Mouse (Mus musculus): ENCODE data around the gene Rap1a. TPM values are rescaled to one million over a fixed set of nuclear protein-coding genes. Genes with fewer than 3 reads are reported as not detected.

Rap1a gene
- polyA plus RNA-seq, 1 experiment: 66.2 TPM

GRCm38 (mm10) chr3:105800156-105800674, 921 bp downstream of the Rap1a start:
- no peak for DNase-seq
- no peaks in the 10 kb centered on the region for H3K27me3 ChIP-seq (ENCODE audit: control insufficient read depth, insufficient read depth, low read length)
- H3K27ac ChIP-seq (ENCODE audit: insufficient read depth, low read length): peak overlapping the region; percentile 20; the same call in 1 of the 2 replicates
- peaks cover 4% of the 10 kb centered on the region for H3K4me1 ChIP-seq (ENCODE audit: control insufficient read depth, insufficient read depth, low read length)
- 1% methylated on average over 12 of the region's 12 CpGs for WGBS
- TF ChIP-seq POLR2A (IDR thresholded peaks at IDR 0.05; ENCODE audit: borderline replicate concordance, insufficient read depth, low read length) (no peak), CTCF (IDR thresholded peaks at IDR 0.05; ENCODE audit: borderline replicate concordance, insufficient read depth, low read depth, low read length) (no peak)
- peak overlapping the region; percentile 87 for H3K4me3 ChIP-seq (replicated peaks; ENCODE audit: insufficient read depth, low read depth, low read length)

GRCm38 (mm10) chr3:105799375-105799774, 1.8 kb downstream of the Rap1a start:
- Histone ChIP-seq H3K4me3 (replicated peaks; ENCODE audit: insufficient read depth, low read depth, low read length) (no peak overlapping the region), H3K27me3 (ENCODE audit: control insufficient read depth, insufficient read depth, low read length) (no peaks in the 10 kb centered on the region), H3K4me1 (ENCODE audit: control insufficient read depth, insufficient read depth, low read length) (peaks cover 4% of the 10 kb centered on the region), H3K27ac (ENCODE audit: insufficient read depth, low read length) (no peak overlapping the region)
- TF ChIP-seq POLR2A (IDR thresholded peaks at IDR 0.05; ENCODE audit: borderline replicate concordance, insufficient read depth, low read length) (no peak), CTCF (IDR thresholded peaks at IDR 0.05; ENCODE audit: borderline replicate concordance, insufficient read depth, low read depth, low read length) (no peak)
- DNase-seq: no peak
- WGBS: 57% methylated on average over 4 of the region's 4 CpGs

- Histone ChIP-seq H3K4me1 (ENCODE audit: control insufficient read depth, insufficient read depth, low read length) (peaks cover 4% of the 10 kb centered on the region), H3K27ac (ENCODE audit: insufficient read depth, low read length) (no peak overlapping the region), H3K27me3 (ENCODE audit: control insufficient read depth, insufficient read depth, low read length) (no peaks in the 10 kb centered on the region), H3K4me3 (replicated peaks; ENCODE audit: insufficient read depth, low read depth, low read length) (peak overlapping the region; percentile 4)
- WGBS: 93% methylated on average over 2 of the region's 2 CpGs
- no peak for TF ChIP-seq CTCF (IDR thresholded peaks at IDR 0.05; ENCODE audit: borderline replicate concordance, insufficient read depth, low read depth, low read length)
- no peak for TF ChIP-seq POLR2A (IDR thresholded peaks at IDR 0.05; ENCODE audit: borderline replicate concordance, insufficient read depth, low read length)
- DNase-seq: no peak
These were observed 2.4 kb downstream of the Rap1a start for GRCm38 (mm10) chr3:105798770-105799169.

- Histone ChIP-seq H3K27ac (ENCODE audit: insufficient read depth, low read length) (no peak overlapping the region), H3K27me3 (ENCODE audit: control insufficient read depth, insufficient read depth, low read length) (no peaks in the 10 kb centered on the region), H3K4me3 (replicated peaks; ENCODE audit: insufficient read depth, low read depth, low read length) (no peak overlapping the region), H3K4me1 (ENCODE audit: control insufficient read depth, insufficient read depth, low read length) (peaks cover 4% of the 10 kb centered on the region)
- no peak for TF ChIP-seq POLR2A (IDR thresholded peaks at IDR 0.05; ENCODE audit: borderline replicate concordance, insufficient read depth, low read length)
- TF ChIP-seq CTCF (IDR thresholded peaks at IDR 0.05; ENCODE audit: borderline replicate concordance, insufficient read depth, low read depth, low read length): no peak
- WGBS: 51% methylated on average over 2 of the region's 2 CpGs
- DNase-seq: no peak
These were observed 3.7 kb downstream of the Rap1a start for GRCm38 (mm10) chr3:105797427-105797826.

- DNase-seq: no peak
- no peak for TF ChIP-seq CTCF (IDR thresholded peaks at IDR 0.05; ENCODE audit: borderline replicate concordance, insufficient read depth, low read depth, low read length)
- no peak for TF ChIP-seq POLR2A (IDR thresholded peaks at IDR 0.05; ENCODE audit: borderline replicate concordance, insufficient read depth, low read length)
- no peak overlapping the region for H3K4me3 ChIP-seq (replicated peaks; ENCODE audit: insufficient read depth, low read depth, low read length)
- H3K4me1 ChIP-seq (ENCODE audit: control insufficient read depth, insufficient read depth, low read length): peaks cover 4% of the 10 kb centered on the region
- 65% methylated on average over 4 of the region's 4 CpGs for WGBS
- no peak overlapping the region for H3K27ac ChIP-seq (ENCODE audit: insufficient read depth, low read length)
- H3K27me3 ChIP-seq (ENCODE audit: control insufficient read depth, insufficient read depth, low read length): no peaks in the 10 kb centered on the region
These were observed 4.4 kb downstream of the Rap1a start for GRCm38 (mm10) chr3:105796761-105797160.

GRCm38 (mm10) chr3:105794309-105794708, 6.8 kb downstream of the Rap1a start:
- no peak overlapping the region for H3K4me3 ChIP-seq (replicated peaks; ENCODE audit: insufficient read depth, low read depth, low read length)
- WGBS: 69% methylated on average over 1 of the region's 1 CpGs
- DNase-seq: no peak
- TF ChIP-seq CTCF (IDR thresholded peaks at IDR 0.05; ENCODE audit: borderline replicate concordance, insufficient read depth, low read depth, low read length): no peak
- TF ChIP-seq POLR2A (IDR thresholded peaks at IDR 0.05; ENCODE audit: borderline replicate concordance, insufficient read depth, low read length): no peak
- H3K27me3 ChIP-seq (ENCODE audit: control insufficient read depth, insufficient read depth, low read length): no peaks in the 10 kb centered on the region
- peaks cover 4% of the 10 kb centered on the region for H3K4me1 ChIP-seq (ENCODE audit: control insufficient read depth, insufficient read depth, low read length)
- H3K27ac ChIP-seq (ENCODE audit: insufficient read depth, low read length): no peak overlapping the region

- no peak for TF ChIP-seq CTCF (IDR thresholded peaks at IDR 0.05; ENCODE audit: borderline replicate concordance, insufficient read depth, low read depth, low read length)
- no peak for TF ChIP-seq POLR2A (IDR thresholded peaks at IDR 0.05; ENCODE audit: borderline replicate concordance, insufficient read depth, low read length)
These were observed 8.8 kb downstream of the Rap1a start for GRCm38 (mm10) chr3:105792309-105792708.

GRCm38 (mm10) chr3:105791129-105791528, 10.0 kb downstream of the Rap1a start:
- no peaks in the 10 kb centered on the region for H3K27me3 ChIP-seq (ENCODE audit: control insufficient read depth, insufficient read depth, low read length)
- H3K4me3 ChIP-seq (replicated peaks; ENCODE audit: insufficient read depth, low read depth, low read length): no peak overlapping the region
- WGBS: 92% methylated on average over 2 of the region's 2 CpGs
- no peak overlapping the region for H3K27ac ChIP-seq (ENCODE audit: insufficient read depth, low read length)
- H3K4me1 ChIP-seq (ENCODE audit: control insufficient read depth, insufficient read depth, low read length): no peaks in the 10 kb centered on the region
- no peak for TF ChIP-seq POLR2A (IDR thresholded peaks at IDR 0.05; ENCODE audit: borderline replicate concordance, insufficient read depth, low read length)
- TF ChIP-seq CTCF (IDR thresholded peaks at IDR 0.05; ENCODE audit: borderline replicate concordance, insufficient read depth, low read depth, low read length): no peak
- no peak for DNase-seq

More at GRCm38 (mm10) chr3:105792309-105792708, 8.8 kb downstream of the Rap1a start:
- no peak for DNase-seq
- no peak overlapping the region for H3K27ac ChIP-seq (ENCODE audit: insufficient read depth, low read length)
- H3K4me3 ChIP-seq (replicated peaks; ENCODE audit: insufficient read depth, low read depth, low read length): no peak overlapping the region
- H3K4me1 ChIP-seq (ENCODE audit: control insufficient read depth, insufficient read depth, low read length): no peaks in the 10 kb centered on the region
- no peaks in the 10 kb centered on the region for H3K27me3 ChIP-seq (ENCODE audit: control insufficient read depth, insufficient read depth, low read length)
- WGBS: 90% methylated on average over 7 of the region's 7 CpGs

Measured in cerebellum, adult 2 months (tissue).